Mouse (Mus musculus) limb, embryonic 12.5 days (tissue): Measurements from ENCODE around the gene Cfap58. TPM values are rescaled to one million over a fixed set of nuclear protein-coding genes. Genes with fewer than 3 reads are reported as not detected.

Experiments used
- ATAC-seq: fragments of 200-750 bp; cut with Nextera tagmentation; 2 replicates; pipeline ENCODE4 v1.8.0; 2017; ENCODE audit warnings: low read depth, moderate TSS enrichment; ENCODE audit not compliant: insufficient number of reproducible peaks, insufficient read depth, low FRiP score, low TSS enrichment
- H3K27ac ChIP-seq: fragments of 300-500 bp; sonication (generic); 2 replicates; pipeline ENCODE4 v1.5.1; 2016; ENCODE audit warnings: mild to moderate bottlenecking, moderate library complexity
- H3K27me3 ChIP-seq: fragments of 300-500 bp; sonication (generic); 2 replicates; pipeline ENCODE4 v1.6.1; 2016; ENCODE audit warnings: mild to moderate bottlenecking, moderate library complexity
- H3K36me3 ChIP-seq: fragments of 300-500 bp; sonication (generic); 2 replicates; pipeline ENCODE4 v1.6.1; 2016; ENCODE audit warnings: mild to moderate bottlenecking, moderate library complexity
- H3K4me1 ChIP-seq: fragments of 300-500 bp; sonication (generic); replicated peaks from 2 replicates; pipeline ENCODE4 v1.6.1; 2016
- H3K4me2 ChIP-seq: fragments of 300-500 bp; sonication (generic); 2 replicates; pipeline ENCODE4 v1.6.1; 2016; ENCODE audit warnings: mild to moderate bottlenecking, moderate library complexity
- H3K4me3 ChIP-seq: fragments of 300-500 bp; sonication (generic); replicated peaks from 2 replicates; pipeline ENCODE4 v1.5.1; 2016; ENCODE audit warnings: mild to moderate bottlenecking
- H3K9ac ChIP-seq: fragments of 300-500 bp; sonication (generic); replicated peaks from 2 replicates; pipeline ENCODE4 v1.6.1; 2016; ENCODE audit warnings: mild to moderate bottlenecking, moderate library complexity
- H3K9me3 ChIP-seq: fragments of 300-500 bp; sonication (generic); 2 replicates; pipeline ENCODE4 v1.6.1; 2016; ENCODE audit warnings: mild to moderate bottlenecking, moderate library complexity
- WGBS: fragments of 180-500 bp; shearing (Covaris S2); methylation state at CpG from one replicate; pipeline ENCODE4 v1.1.7; 2016; 5-methylcytosine and 5-hydroxymethylcytosine counted together
- polyA plus RNA-seq: library from polyadenylated mRNA; unstranded; fragments of >200 nt; fragmentation: Nextera tagmentation; extraction: Ambion mirVana; gene quantifications from 2 replicates; pipeline ENCODE4 v1.2.1, GENCODE M21; 2016

Gene Cfap58
- polyA plus RNA-seq = 0.08 TPM in 1 of 2 replicates, not detected in the other

GRCm38 (mm10) chr19:47937443-47938406 lies at the start of gene Cfap58:
Gene Cfap58 (plus strand): TSS chr19:47937675.
- peaks cover 7% of the 10 kb centered on the region for H3K4me1 ChIP-seq
- H3K4me2 ChIP-seq = peak within 1 kb of the TSS; percentile 70
- WGBS = 8% methylated on average over 41 of the region's 41 CpGs
- H3K9me3 ChIP-seq = no peaks in the 10 kb centered on the region
- peak within 1 kb of the TSS; percentile 36 for H3K4me3 ChIP-seq
- H3K27me3 ChIP-seq = peaks cover 13% of the 10 kb centered on the region
- H3K9ac ChIP-seq = 0 out of 2 replicates have a peak within 1 kb of the TSS, but pooled peaks have one; percentile 27
- H3K27ac ChIP-seq = no peak within 1 kb of the TSS
- ATAC-seq = peak; percentile 89
- no peaks in the 10 kb centered on the region for H3K36me3 ChIP-seq

DNA sequence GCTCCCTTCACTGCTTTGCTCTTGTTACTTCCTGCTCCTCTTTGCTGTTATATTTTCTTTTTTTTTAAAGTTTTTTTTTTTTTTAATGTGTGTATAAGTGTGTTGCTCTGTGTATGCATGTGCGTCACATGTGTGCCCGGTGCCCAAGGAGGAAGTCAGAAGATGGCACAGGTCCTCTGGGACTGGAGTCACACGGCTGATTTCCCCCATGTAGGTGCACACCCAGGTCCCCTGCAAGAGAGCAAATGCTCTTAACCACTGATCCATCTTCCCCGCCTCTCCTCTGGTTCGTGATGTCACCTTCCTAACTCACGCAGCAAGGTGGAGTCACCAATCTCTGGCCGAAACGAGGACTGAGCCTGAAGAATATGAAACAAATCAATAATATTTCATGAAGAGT lies 49.4 kb upstream of the Cfap58 start:
- ATAC-seq = no peak
- Histone ChIP-seq H3K27ac (no peak overlapping the region), H3K4me1 (peaks cover 35% of the 10 kb centered on the region), H3K4me2 (no peak overlapping the region), H3K4me3 (no peak overlapping the region), H3K9ac (no peak overlapping the region), H3K27me3 (no peaks in the 10 kb centered on the region), H3K36me3 (peaks cover 8% of the 10 kb centered on the region), H3K9me3 (0 out of 2 replicates have a peak, but pooled peaks cover 3% of the 10 kb centered on the region)
- WGBS = 92% methylated on average over 8 of the region's 8 CpGs

GRCm38 (mm10) chr19:47890489-47891130 lies 46.9 kb upstream of the Cfap58 start:
- no peaks in the 10 kb centered on the region for H3K27me3 ChIP-seq
- 52% methylated on average over 10 of the region's 10 CpGs for WGBS
- no peak overlapping the region for H3K4me3 ChIP-seq
- ATAC-seq = no peak
- no peak overlapping the region for H3K9ac ChIP-seq
- H3K9me3 ChIP-seq = 0 out of 2 replicates have a peak, but pooled peaks cover 3% of the 10 kb centered on the region
- H3K4me2 ChIP-seq = no peak overlapping the region
- H3K4me1 ChIP-seq = peaks cover 22% of the 10 kb centered on the region
- peaks cover 34% of the 10 kb centered on the region for H3K36me3 ChIP-seq
- H3K27ac ChIP-seq = peak overlapping the region; percentile 46; the same call in 1 of the 2 replicates

- WGBS = 78% methylated on average over 11 of the region's 11 CpGs
- Histone ChIP-seq H3K27ac (no peak overlapping the region; the same call in 1 of the 2 replicates), H3K27me3 (no peaks in the 10 kb centered on the region), H3K4me3 (no peak overlapping the region), H3K4me1 (peaks cover 20% of the 10 kb centered on the region), H3K4me2 (no peak overlapping the region), H3K9me3 (0 out of 2 replicates have a peak, but pooled peaks cover 3% of the 10 kb centered on the region), H3K36me3 (peaks cover 46% of the 10 kb centered on the region), H3K9ac (no peak overlapping the region)
- no peak for ATAC-seq
These were observed 45.7 kb upstream of the Cfap58 start for GRCm38 (mm10) chr19:47891562-47892312.

DNA sequence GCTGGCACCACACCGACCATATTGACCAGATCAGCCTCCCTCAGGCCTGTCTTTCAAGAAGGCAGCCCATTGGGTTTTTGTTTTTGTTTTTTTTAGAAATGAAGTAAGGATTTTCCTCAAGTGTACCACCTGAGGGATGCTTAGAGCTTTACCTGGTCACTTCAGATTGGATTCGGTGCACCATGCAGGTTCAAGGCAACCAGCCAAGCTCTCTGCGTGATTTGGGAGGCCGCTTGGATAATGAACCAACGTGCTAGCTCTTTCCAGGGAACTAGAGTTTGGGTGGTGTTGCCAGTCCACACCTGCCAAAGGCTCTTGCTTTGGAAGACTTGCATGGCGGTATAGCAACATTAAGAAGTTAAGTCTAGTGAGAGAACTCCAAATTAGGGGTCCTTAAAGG lies 44.4 kb upstream of the Cfap58 start:
- 92% methylated on average over 6 of the region's 6 CpGs for WGBS
- Histone ChIP-seq H3K27ac (no peak overlapping the region), H3K4me2 (no peak overlapping the region), H3K36me3 (peaks cover 59% of the 10 kb centered on the region), H3K9ac (no peak overlapping the region), H3K9me3 (0 out of 2 replicates have a peak, but pooled peaks cover 3% of the 10 kb centered on the region), H3K4me3 (no peak overlapping the region), H3K4me1 (peaks cover 17% of the 10 kb centered on the region), H3K27me3 (no peaks in the 10 kb centered on the region)
- ATAC-seq = no peak

DNA sequence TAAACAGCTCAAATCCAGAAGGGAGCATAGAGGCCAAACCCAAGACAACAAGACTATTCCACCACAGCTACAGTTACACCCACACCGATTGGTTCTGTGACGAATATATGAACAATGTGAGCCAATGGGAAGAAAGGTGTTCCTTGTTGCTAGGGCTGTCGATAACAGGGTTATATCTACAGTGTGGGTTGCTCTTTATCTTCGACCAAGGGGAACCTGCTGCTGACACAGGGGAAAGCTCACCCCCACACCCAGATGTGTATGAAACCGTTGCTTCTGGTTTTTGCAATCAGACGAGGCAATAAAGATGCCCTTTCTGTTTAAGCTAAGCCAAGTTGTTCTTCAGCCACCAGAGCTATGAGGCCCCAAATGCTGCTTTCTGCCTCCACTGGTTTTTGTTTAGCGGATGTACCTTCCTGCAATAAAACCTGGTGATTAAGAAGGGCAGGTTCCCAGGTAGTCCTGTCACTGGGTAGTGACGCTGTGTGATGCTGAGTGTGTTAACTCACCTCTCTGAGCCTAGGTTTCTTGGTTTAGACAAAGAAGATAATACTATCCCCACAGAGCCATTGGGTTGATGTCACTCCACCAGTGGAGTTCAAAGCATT lies 38.9 kb upstream of the Cfap58 start:
- peaks cover 63% of the 10 kb centered on the region for H3K36me3 ChIP-seq
- ATAC-seq = no peak
- no peak overlapping the region for H3K4me3 ChIP-seq
- H3K9me3 ChIP-seq = no peaks in the 10 kb centered on the region
- no peaks in the 10 kb centered on the region for H3K27me3 ChIP-seq
- no peak overlapping the region for H3K27ac ChIP-seq
- WGBS = 81% methylated on average over 8 of the region's 8 CpGs
- no peak overlapping the region for H3K9ac ChIP-seq
- peaks cover 32% of the 10 kb centered on the region for H3K4me1 ChIP-seq
- no peak overlapping the region for H3K4me2 ChIP-seq

DNA sequence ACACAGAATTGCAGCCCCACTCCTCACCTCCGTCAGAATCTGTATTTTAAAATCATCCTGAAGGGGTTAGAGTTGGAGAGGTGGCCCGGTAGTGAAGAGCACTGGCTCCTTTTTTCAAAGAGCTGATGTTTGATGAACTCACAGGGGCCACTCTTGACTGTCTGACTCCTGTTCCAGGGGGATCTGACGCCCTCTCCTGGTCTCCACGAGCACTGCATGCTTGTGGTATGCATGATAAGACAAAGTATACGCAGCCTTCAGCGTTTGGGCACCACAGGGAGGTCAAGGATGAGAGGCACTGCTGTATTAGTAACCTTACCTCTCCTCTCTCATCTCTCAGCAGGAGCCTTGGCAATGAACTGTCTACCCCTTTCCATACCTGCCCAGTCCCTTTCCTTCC lies 37.5 kb upstream of the Cfap58 start:
- H3K4me1 ChIP-seq = peaks cover 40% of the 10 kb centered on the region
- no peak overlapping the region for H3K9ac ChIP-seq
- 75% methylated on average over 6 of the region's 6 CpGs for WGBS
- ATAC-seq = no peak
- no peak overlapping the region for H3K4me3 ChIP-seq
- H3K27me3 ChIP-seq = no peaks in the 10 kb centered on the region
- no peak overlapping the region for H3K27ac ChIP-seq
- H3K36me3 ChIP-seq = peaks cover 52% of the 10 kb centered on the region
- no peak overlapping the region for H3K4me2 ChIP-seq
- H3K9me3 ChIP-seq = no peaks in the 10 kb centered on the region

DNA sequence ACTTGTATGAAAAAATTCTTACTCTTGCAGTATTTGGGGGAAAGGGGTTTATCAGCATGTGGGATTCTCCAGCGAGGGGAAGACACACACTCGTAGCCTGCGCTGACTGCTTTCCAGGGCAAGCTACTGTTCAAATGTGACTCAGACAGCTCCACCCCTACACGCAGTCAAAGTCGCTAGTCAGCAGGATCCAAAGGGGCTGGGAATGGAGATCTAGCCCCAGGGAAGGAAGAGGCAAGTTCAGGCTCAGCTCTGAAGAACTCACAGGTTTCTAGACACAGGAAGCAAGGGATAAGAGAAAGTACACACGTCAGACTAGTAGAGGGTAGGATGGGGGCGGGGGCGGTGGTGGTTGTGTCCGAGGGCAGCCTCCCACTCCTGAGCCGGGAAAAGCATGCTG lies 36.9 kb upstream of the Cfap58 start:
- Histone ChIP-seq H3K4me1 (peaks cover 45% of the 10 kb centered on the region), H3K27ac (no peak overlapping the region), H3K9me3 (no peaks in the 10 kb centered on the region), H3K36me3 (peaks cover 46% of the 10 kb centered on the region), H3K4me2 (no peak overlapping the region), H3K27me3 (no peaks in the 10 kb centered on the region), H3K9ac (no peak overlapping the region; the same call in 1 of the 2 replicates), H3K4me3 (no peak overlapping the region)
- WGBS = 86% methylated on average over 10 of the region's 10 CpGs
- ATAC-seq = no peak

- Histone ChIP-seq H3K9ac (no peak overlapping the region), H3K27ac (peak overlapping the region; percentile 86), H3K27me3 (no peaks in the 10 kb centered on the region), H3K4me3 (no peak overlapping the region), H3K4me2 (peak overlapping the region; percentile 33), H3K4me1 (peaks cover 47% of the 10 kb centered on the region), H3K9me3 (no peaks in the 10 kb centered on the region), H3K36me3 (peaks cover 33% of the 10 kb centered on the region)
- ATAC-seq = peak; percentile 29
- WGBS = 50% methylated on average over 13 of the region's 13 CpGs
These were observed 34.9 kb upstream of the Cfap58 start for GRCm38 (mm10) chr19:47902316-47903201.

DNA sequence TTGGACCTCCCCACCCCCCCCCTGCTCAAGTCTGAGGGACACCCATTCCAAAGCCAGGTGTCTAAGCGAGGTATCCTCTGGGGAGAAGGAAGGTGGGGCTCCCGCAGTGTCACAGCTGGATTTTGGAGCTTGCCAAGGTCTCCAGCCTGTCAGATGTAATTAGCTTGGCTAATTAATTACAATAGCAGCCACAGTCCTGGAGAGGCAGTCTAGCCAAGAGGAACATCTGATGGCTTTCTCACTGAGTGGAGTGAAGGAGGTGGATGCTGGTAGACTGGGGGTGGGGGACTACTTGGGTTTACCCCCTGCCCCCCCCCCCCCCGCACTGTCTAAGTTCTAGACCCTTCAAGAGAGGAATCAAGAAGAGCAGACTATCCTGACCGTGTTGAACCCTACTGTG lies 33.8 kb upstream of the Cfap58 start:
- no peak for ATAC-seq
- Histone ChIP-seq H3K9ac (0 out of 2 replicates have a peak overlapping the region, but pooled peaks have one; percentile 12), H3K4me1 (peaks cover 54% of the 10 kb centered on the region), H3K27me3 (no peaks in the 10 kb centered on the region), H3K9me3 (no peaks in the 10 kb centered on the region), H3K36me3 (peaks cover 24% of the 10 kb centered on the region; the same call in 1 of the 2 replicates), H3K4me3 (no peak overlapping the region), H3K4me2 (0 out of 2 replicates have a peak overlapping the region, but pooled peaks have one; percentile 4), H3K27ac (peak overlapping the region; percentile 86; the same call in 1 of the 2 replicates)
- WGBS = 63% methylated on average over 4 of the region's 4 CpGs
